Mouse (Mus musculus) hindbrain, postnatal 0 days (tissue): ENCODE measurements at regions not wholly inside any gene's neighbourhood (a gene's known extent, or its start where the extent isn't known, plus 50 kb on each side); places are given as distances from the start of the nearest gene placed in this dataset.
A peak's percentile ranks its signal among the peaks of the same experiment; 100 is the strongest.

ENCODE experiments used
- ATAC-seq: fragments of 200-750 bp; cut with Nextera tagmentation; 2 replicates; pipeline ENCODE4 v1.8.0; 2017; ENCODE audit warnings: mild to moderate bottlenecking, moderate TSS enrichment, moderate library complexity
- DNase-seq: peaks from one replicate; pipeline ENCODE4 v3.0.0-alpha.2; 2015; ENCODE audit warnings: low spot score
- H3K27ac ChIP-seq: fragments of 300-500 bp; sonication (generic); 2 replicates; pipeline ENCODE4 v1.5.1; 2014; ENCODE audit warnings: mild to moderate bottlenecking
- H3K27me3 ChIP-seq: fragments of 300-500 bp; sonication (generic); 2 replicates; pipeline ENCODE4 v1.6.1; 2014; ENCODE audit warnings: low read length, mixed read lengths; ENCODE audit not compliant: insufficient read depth
- H3K36me3 ChIP-seq: fragments of 300-500 bp; sonication (generic); 2 replicates; pipeline ENCODE4 v1.6.1; 2014; ENCODE audit warnings: low read length, mixed read lengths; ENCODE audit not compliant: insufficient read depth
- H3K4me1 ChIP-seq: fragments of 300-500 bp; sonication (generic); 2 replicates; pipeline ENCODE4 v1.6.1; 2014; ENCODE audit warnings: antibody characterized with exemption, low read length, mixed read lengths; ENCODE audit not compliant: insufficient read depth
- H3K4me2 ChIP-seq: fragments of 300-500 bp; sonication (generic); 2 replicates; pipeline ENCODE4 v1.6.1; 2014; ENCODE audit warnings: low read depth, mild to moderate bottlenecking, low read length, moderate library complexity, mixed read lengths
- H3K4me3 ChIP-seq: fragments of 300-500 bp; sonication (generic); 2 replicates; pipeline ENCODE4 v1.5.1; 2014; ENCODE audit warnings: low read length
- H3K9ac ChIP-seq: fragments of 300-500 bp; sonication (generic); replicated peaks from 2 replicates; pipeline ENCODE4 v1.6.1; 2014; ENCODE audit warnings: mild to moderate bottlenecking, low read length, moderate library complexity, mixed read lengths
- H3K9me3 ChIP-seq: fragments of 300-500 bp; sonication (generic); 2 replicates; pipeline ENCODE4 v1.6.1; 2016; ENCODE audit warnings: low read length, mixed read lengths
- CTCF ChIP-seq: IDR thresholded peaks from 2 replicates; pipeline ENCODE4 v1.5.1; 2016; ENCODE audit warnings: antibody characterized with exemption, control low read depth, low read depth
- WGBS: fragments of 180-500 bp; shearing (Covaris S2); extraction: QIAGEN DNeasy Blood & Tissue Kit; methylation state at CpG from one replicate; pipeline ENCODE4 v1.1.7; 2014; 5-methylcytosine and 5-hydroxymethylcytosine counted together

- no peaks in the 10 kb centered on the region for H3K27me3 ChIP-seq
- DNase-seq (no peak), ATAC-seq (no peak)
- no peaks in the 10 kb centered on the region for H3K4me1 ChIP-seq
- no peak overlapping the region for H3K4me3 ChIP-seq
- no peak overlapping the region for H3K4me2 ChIP-seq
- no peaks in the 10 kb centered on the region for H3K36me3 ChIP-seq
- WGBS = 78% methylated on average over 2 of the region's 2 CpGs
- TF ChIP-seq CTCF = no peak
- H3K9me3 ChIP-seq = no peaks in the 10 kb centered on the region
- no peak overlapping the region for H3K9ac ChIP-seq
- no peak overlapping the region for H3K27ac ChIP-seq
These were observed 275.0 kb upstream of the Kcnh7 start for GRCm38 (mm10) chr2:63459112-63459511.

- Histone ChIP-seq H3K9me3 (no peaks in the 10 kb centered on the region), H3K4me2 (0 out of 2 replicates have a peak overlapping the region, but pooled peaks have one; percentile 14)
- TF ChIP-seq CTCF = 0 out of 2 replicates have a peak, but pooled peaks have one; percentile 1
These were observed 270.4 kb upstream of the Kcnh7 start for GRCm38 (mm10) chr2:63454263-63455011.

GRCm38 (mm10) chr2:63452891-63453290, 268.8 kb upstream of the Kcnh7 start:
- Histone ChIP-seq H3K4me2 (no peak overlapping the region), H3K9ac (no peak overlapping the region), H3K4me3 (no peak overlapping the region), H3K36me3 (no peaks in the 10 kb centered on the region), H3K27me3 (no peaks in the 10 kb centered on the region), H3K9me3 (no peaks in the 10 kb centered on the region), H3K27ac (no peak overlapping the region), H3K4me1 (no peaks in the 10 kb centered on the region)
- DNase-seq = peak; percentile 5
- 51% methylated on average over 1 of the region's 1 CpGs for WGBS
- no peak for TF ChIP-seq CTCF
- ATAC-seq = no peak

More at GRCm38 (mm10) chr2:63454263-63455011, 270.4 kb upstream of the Kcnh7 start:
- no peak overlapping the region for H3K27ac ChIP-seq
- DNase-seq = peak; percentile 55
- 51% methylated on average over 10 of the region's 10 CpGs for WGBS
- no peaks in the 10 kb centered on the region for H3K4me1 ChIP-seq
- no peaks in the 10 kb centered on the region for H3K27me3 ChIP-seq
- no peak overlapping the region for H3K9ac ChIP-seq
- H3K4me3 ChIP-seq = no peak overlapping the region
- no peaks in the 10 kb centered on the region for H3K36me3 ChIP-seq
- ATAC-seq = peak; percentile 74; the same call in 1 of the 2 replicates

GRCm38 (mm10) chr2:63452164-63452563, 268.1 kb upstream of the Kcnh7 start:
- no peak overlapping the region for H3K4me3 ChIP-seq
- DNase-seq (peak; percentile 67), ATAC-seq (no peak)
- TF ChIP-seq CTCF = peak; percentile 71
- H3K36me3 ChIP-seq = no peaks in the 10 kb centered on the region
- WGBS = 70% methylated on average over 1 of the region's 1 CpGs
- H3K4me2 ChIP-seq = no peak overlapping the region
- H3K9ac ChIP-seq = no peak overlapping the region
- H3K27ac ChIP-seq = no peak overlapping the region
- no peaks in the 10 kb centered on the region for H3K4me1 ChIP-seq
- no peaks in the 10 kb centered on the region for H3K27me3 ChIP-seq
- H3K9me3 ChIP-seq = no peaks in the 10 kb centered on the region

GRCm38 (mm10) chr2:63434327-63434726, 250.2 kb upstream of the Kcnh7 start:
- H3K4me1 ChIP-seq = no peaks in the 10 kb centered on the region
- DNase-seq (no peak), ATAC-seq (no peak)
- H3K4me2 ChIP-seq = no peak overlapping the region
- H3K9me3 ChIP-seq = no peaks in the 10 kb centered on the region
- no peak overlapping the region for H3K27ac ChIP-seq
- no peak overlapping the region for H3K4me3 ChIP-seq
- H3K9ac ChIP-seq = no peak overlapping the region
- no peaks in the 10 kb centered on the region for H3K36me3 ChIP-seq
- TF ChIP-seq CTCF = no peak
- H3K27me3 ChIP-seq = no peaks in the 10 kb centered on the region

- WGBS = 44% methylated on average over 1 of the region's 1 CpGs
- peak; percentile 84 for ATAC-seq
- Histone ChIP-seq H3K9me3 (no peaks in the 10 kb centered on the region), H3K4me1 (no peaks in the 10 kb centered on the region), H3K36me3 (no peaks in the 10 kb centered on the region), H3K4me2 (no peak overlapping the region), H3K4me3 (no peak overlapping the region), H3K9ac (no peak overlapping the region), H3K27me3 (no peaks in the 10 kb centered on the region), H3K27ac (no peak overlapping the region)
- TF ChIP-seq CTCF = no peak
- peak; percentile 73 for DNase-seq
These were observed 221.3 kb upstream of the Kcnh7 start for GRCm38 (mm10) chr2:63405405-63405804.
